Mouse (Mus musculus) forebrain, embryonic 12.5 days (tissue): ENCODE measurements around the gene Lce1a1. TPM values are rescaled to one million over a fixed set of nuclear protein-coding genes. Genes with fewer than 3 reads are reported as not detected.

Source experiments
- ATAC-seq: fragments of 200-750 bp; cut with Nextera tagmentation; 2 replicates; pipeline ENCODE4 v1.8.0; 2017; ENCODE audit warnings: moderate TSS enrichment; ENCODE audit not compliant: low FRiP score
- H3K27ac ChIP-seq: fragments of 300-500 bp; sonication (generic); 2 replicates; pipeline ENCODE4 v1.5.1; 2016; ENCODE audit warnings: mild to moderate bottlenecking
- H3K27me3 ChIP-seq: fragments of 300-500 bp; sonication (generic); 2 replicates; pipeline ENCODE4 v1.6.1; 2016; ENCODE audit warnings: mild to moderate bottlenecking
- H3K36me3 ChIP-seq: fragments of 300-500 bp; sonication (generic); replicated peaks from 2 replicates; pipeline ENCODE4 v1.6.1; 2016; ENCODE audit warnings: mild to moderate bottlenecking
- H3K4me1 ChIP-seq: fragments of 300-500 bp; sonication (generic); 2 replicates; pipeline ENCODE4 v1.6.1; 2016
- H3K4me2 ChIP-seq: fragments of 300-500 bp; sonication (generic); 2 replicates; pipeline ENCODE4 v1.6.1; 2016; ENCODE audit warnings: mild to moderate bottlenecking, moderate library complexity
- H3K4me3 ChIP-seq: fragments of 300-500 bp; sonication (generic); replicated peaks from 2 replicates; pipeline ENCODE4 v1.5.1; 2016; ENCODE audit warnings: mild to moderate bottlenecking
- H3K9ac ChIP-seq: fragments of 300-500 bp; sonication (generic); 2 replicates; pipeline ENCODE4 v1.6.1; 2016; ENCODE audit warnings: mild to moderate bottlenecking
- H3K9me3 ChIP-seq: fragments of 300-500 bp; sonication (generic); 2 replicates; pipeline ENCODE4 v1.6.1; 2016
- WGBS: fragments of 180-500 bp; shearing (Covaris S2); methylation state at CpG from one replicate; pipeline ENCODE4 v1.1.7; 2016; 5-methylcytosine and 5-hydroxymethylcytosine counted together
- polyA plus RNA-seq: library from polyadenylated mRNA; unstranded; fragments of >200 nt; fragmentation: Nextera tagmentation; extraction: Ambion mirVana; gene quantifications from 2 replicates; pipeline ENCODE4 v1.2.1, GENCODE M21; 2016

Lce1a1 gene
- polyA plus RNA-seq, 1 experiment from 2014 or later = not detected

DNA sequence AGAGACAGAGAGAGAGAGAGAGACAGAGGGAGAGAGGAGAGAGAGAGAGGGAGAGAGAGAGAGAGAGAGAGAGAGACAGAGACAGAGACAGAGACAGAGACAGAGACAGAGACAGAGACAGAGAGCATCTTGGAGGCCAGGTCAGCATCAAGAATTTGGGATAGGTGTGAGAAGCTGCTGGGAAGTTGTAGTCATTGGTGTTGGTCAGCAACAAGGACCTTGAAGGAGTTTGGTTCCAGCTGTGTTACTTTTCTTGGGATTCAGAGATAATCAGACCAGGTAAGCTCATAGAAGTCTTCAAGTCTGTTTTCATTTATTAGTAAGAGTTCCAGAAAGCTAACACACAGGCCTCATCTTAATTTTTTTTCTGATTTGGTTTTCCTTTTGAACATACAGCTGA, 40.7 kb downstream of the Lce1a1 start, which contains the start of gene 2210017I01Rik:
2210017I01Rik (minus strand) TSS at position 101 of the 400 bp plus-strand sequence.
- no peak within 1 kb of the TSS for H3K27ac ChIP-seq
- H3K9me3 ChIP-seq = no peaks in the 10 kb centered on the region
- H3K27me3 ChIP-seq = no peaks in the 10 kb centered on the region
- H3K4me2 ChIP-seq = no peak within 1 kb of the TSS
- no peaks in the 10 kb centered on the region for H3K4me1 ChIP-seq
- H3K4me3 ChIP-seq = no peak within 1 kb of the TSS
- no peak within 1 kb of the TSS for H3K9ac ChIP-seq
- no peak for ATAC-seq
- H3K36me3 ChIP-seq = no peaks in the 10 kb centered on the region

DNA sequence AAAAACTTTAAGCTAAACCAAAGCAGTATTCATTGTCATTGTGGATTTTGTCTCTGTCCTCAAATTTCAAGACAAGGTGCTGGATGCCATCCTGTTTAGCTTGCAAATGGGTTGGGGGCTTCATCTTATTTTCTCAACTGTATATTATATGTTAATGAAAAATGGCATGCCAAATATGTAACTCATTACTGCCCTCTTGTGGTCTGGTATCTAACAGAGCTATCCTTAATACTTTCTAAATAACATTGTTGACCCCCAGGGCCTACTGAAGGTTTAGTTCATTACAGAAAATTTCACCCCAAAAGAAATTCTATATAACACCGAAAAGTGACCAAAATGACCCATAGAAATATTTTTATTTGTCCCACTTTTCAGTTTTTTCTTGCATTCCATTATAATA, 45.9 kb downstream of the Lce1a1 start:
- Histone ChIP-seq H3K9ac (no peak overlapping the region), H3K27me3 (no peaks in the 10 kb centered on the region), H3K4me3 (no peak overlapping the region), H3K36me3 (no peaks in the 10 kb centered on the region), H3K27ac (no peak overlapping the region), H3K9me3 (peaks cover 5% of the 10 kb centered on the region; the same call in 1 of the 2 replicates), H3K4me1 (no peaks in the 10 kb centered on the region), H3K4me2 (no peak overlapping the region)
- ATAC-seq = no peak
- 59% methylated on average over 1 of the region's 1 CpGs for WGBS

DNA sequence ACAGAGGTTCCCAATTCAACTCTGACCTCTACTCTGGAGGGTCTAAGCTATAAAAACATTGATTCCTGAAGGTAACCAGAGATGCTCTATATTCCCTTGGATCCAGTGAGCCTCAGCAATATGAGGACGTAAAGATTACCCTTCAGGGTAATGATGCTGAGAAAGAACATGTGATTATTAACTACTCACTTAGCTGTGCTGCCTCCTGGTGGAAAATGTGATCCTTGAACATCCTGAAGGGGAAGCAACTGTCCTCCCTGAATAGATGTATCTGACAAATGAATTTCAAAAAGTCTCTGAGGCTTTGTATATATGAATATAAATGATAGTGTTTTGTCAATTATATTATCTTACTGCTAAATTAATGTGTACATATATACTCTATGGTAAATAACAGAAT, 47.7 kb downstream of the Lce1a1 start:
- Histone ChIP-seq H3K4me3 (no peak overlapping the region), H3K9me3 (peaks cover 5% of the 10 kb centered on the region; the same call in 1 of the 2 replicates), H3K36me3 (no peaks in the 10 kb centered on the region), H3K9ac (no peak overlapping the region), H3K4me1 (no peaks in the 10 kb centered on the region), H3K4me2 (no peak overlapping the region), H3K27me3 (no peaks in the 10 kb centered on the region), H3K27ac (no peak overlapping the region)
- WGBS = 72% methylated on average over 1 of the region's 1 CpGs
- ATAC-seq = no peak

DNA sequence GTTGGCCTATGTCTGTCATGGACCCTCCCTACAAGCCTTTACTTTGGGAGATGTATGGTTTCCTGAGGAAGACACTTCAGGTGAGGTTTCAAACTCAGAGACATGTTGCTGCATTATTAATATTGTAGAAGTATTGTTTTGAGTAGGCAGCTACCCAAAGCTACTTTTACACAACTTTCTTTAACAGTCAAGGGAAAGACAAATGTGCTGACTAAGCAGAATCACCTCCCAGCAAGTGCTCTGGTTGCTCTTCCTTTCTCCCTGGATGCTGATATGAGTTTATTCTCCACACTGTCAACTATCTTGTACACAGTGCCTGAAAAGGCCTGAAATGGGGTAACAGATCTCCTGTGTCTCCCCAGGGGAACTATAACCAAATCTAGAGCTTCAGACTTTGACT, 48.1 kb downstream of the Lce1a1 start:
- Histone ChIP-seq H3K27ac (no peak overlapping the region), H3K4me3 (no peak overlapping the region)
- ATAC-seq = no peak

DNA sequence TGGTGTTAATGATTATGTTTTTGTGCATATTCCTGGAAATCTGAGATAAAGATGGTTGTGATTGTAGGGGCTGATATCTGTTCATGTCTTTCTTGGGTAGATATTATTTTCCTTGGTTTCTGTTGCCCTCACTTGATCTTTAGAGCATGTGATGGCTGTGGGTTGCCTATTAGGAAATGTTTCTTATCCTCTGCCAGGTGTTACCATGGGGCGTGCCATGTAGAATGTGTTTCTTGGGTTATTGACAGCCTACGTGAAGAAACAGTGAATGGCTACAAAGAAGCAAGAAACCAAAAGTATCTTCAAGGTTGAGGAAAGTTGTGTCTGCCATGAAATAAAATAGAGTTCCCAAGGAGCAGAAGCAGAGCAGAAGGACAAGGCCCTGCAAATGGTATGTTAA, 49.7 kb downstream of the Lce1a1 start:
- Histone ChIP-seq H3K36me3 (no peaks in the 10 kb centered on the region), H3K27me3 (no peaks in the 10 kb centered on the region), H3K4me2 (no peak overlapping the region), H3K4me3 (no peak overlapping the region), H3K27ac (no peak overlapping the region), H3K9me3 (peaks cover 5% of the 10 kb centered on the region; the same call in 1 of the 2 replicates), H3K9ac (no peak overlapping the region), H3K4me1 (no peaks in the 10 kb centered on the region)
- no peak for ATAC-seq
- 87% methylated on average over 2 of the region's 2 CpGs for WGBS

More for the DNA sequence above, 48.1 kb downstream of the Lce1a1 start:
- H3K36me3 ChIP-seq = no peaks in the 10 kb centered on the region
- H3K9ac ChIP-seq = no peak overlapping the region
- H3K4me1 ChIP-seq = no peaks in the 10 kb centered on the region
- H3K27me3 ChIP-seq = no peaks in the 10 kb centered on the region
- H3K4me2 ChIP-seq = no peak overlapping the region
- peaks cover 5% of the 10 kb centered on the region; the same call in 1 of the 2 replicates for H3K9me3 ChIP-seq

Other genes with a start within 250 kb of the Lce1a1 start
- not detected in 2 replicates for gene Sprr2i, start 240.3 kb downstream of the Lce1a1 start, polyA plus RNA-seq
- not detected in 2 replicates for gene Sprr2j-ps, start 230.2 kb downstream of the Lce1a1 start, polyA plus RNA-seq
- gene Gm9774, start 218.9 kb downstream of the Lce1a1 start, polyA plus RNA-seq = 6.6 and 9.4 TPM in 2 replicates
- gene Sprr2k, start 215.7 kb downstream of the Lce1a1 start, polyA plus RNA-seq = not detected in 2 replicates
- not detected in 2 replicates for gene Sprr1b, start 209.5 kb downstream of the Lce1a1 start, polyA plus RNA-seq
- gene Sprr3, start 189.6 kb downstream of the Lce1a1 start, polyA plus RNA-seq = not detected in 2 replicates
- gene Sprr1a, start 162.4 kb downstream of the Lce1a1 start, polyA plus RNA-seq = not detected in 2 replicates
- not detected in 2 replicates for gene Sprr4, start 147.8 kb downstream of the Lce1a1 start, polyA plus RNA-seq
- gene 2310046K23Rik, start 113.8 kb downstream of the Lce1a1 start, polyA plus RNA-seq = not detected in 2 replicates
- not detected in 2 replicates for gene Ivl, start 74.6 kb downstream of the Lce1a1 start, polyA plus RNA-seq
- gene Smcp, start 59.3 kb downstream of the Lce1a1 start, polyA plus RNA-seq = not detected in 2 replicates
- gene 2210017I01Rik, start 40.8 kb downstream of the Lce1a1 start, polyA plus RNA-seq = not detected in 2 replicates
- gene Lce6a, start 26.6 kb downstream of the Lce1a1 start, polyA plus RNA-seq = not detected in 2 replicates
- gene Lce1b, start 8.6 kb upstream of the Lce1a1 start, polyA plus RNA-seq = not detected in 2 replicates
- not detected in 2 replicates for gene Lce1a2, start 22.0 kb upstream of the Lce1a1 start, polyA plus RNA-seq
- not detected in 2 replicates for gene Lce1c, start 30.9 kb upstream of the Lce1a1 start, polyA plus RNA-seq
- not detected in 2 replicates for gene Lce1d, start 38.9 kb upstream of the Lce1a1 start, polyA plus RNA-seq
- gene Lce1e, start 60.8 kb upstream of the Lce1a1 start, polyA plus RNA-seq = not detected in 2 replicates
- gene Lce1f, start 72.0 kb upstream of the Lce1a1 start, polyA plus RNA-seq = not detected in 2 replicates
- gene Gm38119, start 90.8 kb upstream of the Lce1a1 start, polyA plus RNA-seq = not detected in 2 replicates
- not detected in 2 replicates for gene Lce1g, start 104.0 kb upstream of the Lce1a1 start, polyA plus RNA-seq
- gene Lce1h, start 116.8 kb upstream of the Lce1a1 start, polyA plus RNA-seq = not detected in 2 replicates
- gene Lce1i, start 130.6 kb upstream of the Lce1a1 start, polyA plus RNA-seq = not detected in 2 replicates
- gene Lce1j, start 142.2 kb upstream of the Lce1a1 start, polyA plus RNA-seq = not detected in 2 replicates
- gene Lce1k, start 159.6 kb upstream of the Lce1a1 start, polyA plus RNA-seq = not detected in 2 replicates
- gene Kprp, start 178.9 kb upstream of the Lce1a1 start, polyA plus RNA-seq = not detected in 2 replicates
- gene Lce1l, start 203.0 kb upstream of the Lce1a1 start, polyA plus RNA-seq = not detected in 2 replicates
- gene 2310050C09Rik, start 221.9 kb upstream of the Lce1a1 start, polyA plus RNA-seq = not detected in 2 replicates